Mouse (Mus musculus): ENCODE data around the gene Actn2.

Actn2 gene

GRCm38 (mm10) chr13:12256871-12257390 lies 83.6 kb downstream of the Actn2 start:
- no peak for DNase-seq (ENCODE audit: low spot score)

DNA sequence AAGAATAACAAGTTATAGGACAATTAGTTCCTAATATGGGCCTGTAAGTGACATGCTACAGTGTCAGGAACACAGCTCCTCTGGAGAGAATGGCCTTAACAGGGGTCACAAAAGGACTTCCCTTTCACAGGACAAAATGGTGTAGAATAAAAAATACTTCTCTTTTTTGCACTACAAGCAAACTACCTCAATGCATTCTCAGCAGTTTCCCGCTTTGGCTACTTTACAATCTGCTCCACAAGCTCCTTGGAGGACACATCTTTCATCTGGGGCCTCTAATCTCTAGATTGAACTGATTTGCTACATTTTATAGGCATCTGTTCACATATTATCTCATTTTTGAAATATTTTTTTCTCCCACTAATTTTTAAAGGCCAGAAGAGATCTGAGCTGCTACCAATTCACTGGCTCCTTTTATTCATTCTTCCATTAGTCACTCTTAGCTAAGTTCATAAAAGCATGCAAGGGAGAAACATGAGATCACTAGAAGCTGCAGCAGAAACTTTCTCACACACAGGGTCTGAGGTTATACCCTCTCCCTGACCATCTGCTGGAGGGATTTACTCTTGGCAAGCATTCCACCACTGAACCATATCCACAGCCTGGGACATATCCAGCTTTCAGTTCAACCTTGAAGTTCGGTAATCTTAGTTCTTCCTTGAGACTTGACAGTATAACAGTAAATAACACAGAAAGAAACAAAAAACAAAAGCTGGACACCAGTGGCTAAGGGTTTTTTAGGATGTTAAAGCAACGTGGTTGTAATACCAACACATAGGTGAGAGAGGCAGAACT lies 84.5 kb downstream of the Actn2 start:
- DNase-seq (ENCODE audit: low spot score): no peak

GRCm38 (mm10) chr13:12250496-12250895 lies 90.1 kb downstream of the Actn2 start:
- no peak for DNase-seq (ENCODE audit: low spot score)

DNA sequence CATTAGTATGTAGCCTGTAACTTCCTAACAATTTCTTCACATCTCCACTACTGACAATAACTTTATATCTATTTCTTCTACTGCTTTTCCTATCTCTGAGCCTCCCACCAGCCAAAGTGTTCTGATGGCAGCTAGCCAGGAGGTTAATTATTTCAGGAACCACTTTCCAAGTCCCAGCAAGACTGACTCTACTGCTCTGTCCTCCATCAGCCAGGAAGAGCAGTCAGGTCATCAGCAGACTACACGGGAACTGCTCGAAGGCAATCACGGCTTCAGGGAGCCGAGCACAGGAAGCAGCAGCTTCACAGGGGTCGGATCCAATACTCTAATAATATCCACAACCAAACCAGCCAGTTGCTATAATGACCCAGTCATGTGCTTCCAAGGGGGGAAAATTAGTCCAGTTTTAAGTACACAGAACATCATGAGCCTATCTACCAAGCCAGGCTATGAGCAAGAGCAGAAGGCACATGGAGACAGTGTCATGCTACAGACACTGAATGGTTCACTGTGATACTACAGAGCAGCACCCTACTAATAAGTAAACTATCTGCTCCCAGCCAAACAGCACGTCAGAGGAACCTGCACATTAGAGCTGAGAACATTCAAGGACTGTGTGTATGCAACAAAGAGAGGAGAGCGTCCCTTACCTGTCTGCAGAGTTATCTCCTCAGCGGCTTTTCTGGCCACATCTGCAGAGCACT lies 91.2 kb downstream of the Actn2 start:
- DNase-seq (ENCODE audit: low spot score): no peak

DNA sequence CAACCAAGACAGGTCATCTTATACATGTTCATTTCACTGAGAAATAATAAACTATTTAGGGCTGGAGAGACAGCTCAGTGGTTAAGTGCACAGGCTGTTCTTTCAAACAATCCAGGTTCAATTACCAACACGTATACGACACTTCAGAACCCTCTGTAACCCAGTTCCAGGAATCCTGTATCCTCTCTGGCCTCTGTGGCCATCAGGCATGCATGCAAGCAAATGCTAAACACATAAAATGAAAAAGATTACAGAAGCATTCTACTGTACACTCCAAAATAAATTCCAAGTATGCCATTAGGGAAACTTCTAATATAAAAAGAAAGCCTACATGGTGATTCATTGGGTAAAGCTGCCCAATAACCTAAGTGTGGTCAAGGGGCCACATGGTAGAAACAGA lies 94.6 kb downstream of the Actn2 start:
- no peak for DNase-seq (ENCODE audit: low spot score)

- DNase-seq (ENCODE audit: low spot score): no peak
These were observed 96.6 kb downstream of the Actn2 start for GRCm38 (mm10) chr13:12243991-12244390.

GRCm38 (mm10) chr13:12232141-12232540 lies 108.4 kb downstream of the Actn2 start:
- no peak for DNase-seq (ENCODE audit: low spot score)

GRCm38 (mm10) chr13:12228248-12228647 lies 112.3 kb downstream of the Actn2 start:
- no peak for DNase-seq (ENCODE audit: low spot score)

GRCm38 (mm10) chr13:12227606-12228005 lies 113.0 kb downstream of the Actn2 start:
- no peak for DNase-seq (ENCODE audit: low spot score)
